Mouse (Mus musculus) ES-E14 (cell line): ENCODE results near the gene Cracr2b.

ENCODE experiments used
- CHD2 ChIP-seq: IDR thresholded peaks from 2 replicates; pipeline ENCODE4 v1.6.1; 2014; ENCODE audit warnings: mild to moderate bottlenecking, low read depth, low read length, inconsistent platforms
- HCFC1 ChIP-seq: IDR thresholded peaks from 2 replicates; pipeline ENCODE4 v1.6.1; 2012; ENCODE audit warnings: low read length, inconsistent platforms, borderline replicate concordance; ENCODE audit not compliant: insufficient read depth
- MAFK ChIP-seq: IDR thresholded peaks from 2 replicates; pipeline ENCODE4 v1.6.1; 2014; ENCODE audit warnings: mild to moderate bottlenecking, low read depth, low read length, inconsistent platforms; ENCODE audit not compliant: insufficient read depth
- ZC3H11A ChIP-seq: IDR thresholded peaks from 2 replicates; pipeline ENCODE4 v1.6.1; 2012; ENCODE audit warnings: low read depth, mild to moderate bottlenecking, inconsistent platforms, low read length, borderline replicate concordance
- ZNF384 ChIP-seq: IDR thresholded peaks from 2 replicates; pipeline ENCODE4 v1.6.1; 2012; ENCODE audit warnings: low read depth, low read length, inconsistent platforms

DNA sequence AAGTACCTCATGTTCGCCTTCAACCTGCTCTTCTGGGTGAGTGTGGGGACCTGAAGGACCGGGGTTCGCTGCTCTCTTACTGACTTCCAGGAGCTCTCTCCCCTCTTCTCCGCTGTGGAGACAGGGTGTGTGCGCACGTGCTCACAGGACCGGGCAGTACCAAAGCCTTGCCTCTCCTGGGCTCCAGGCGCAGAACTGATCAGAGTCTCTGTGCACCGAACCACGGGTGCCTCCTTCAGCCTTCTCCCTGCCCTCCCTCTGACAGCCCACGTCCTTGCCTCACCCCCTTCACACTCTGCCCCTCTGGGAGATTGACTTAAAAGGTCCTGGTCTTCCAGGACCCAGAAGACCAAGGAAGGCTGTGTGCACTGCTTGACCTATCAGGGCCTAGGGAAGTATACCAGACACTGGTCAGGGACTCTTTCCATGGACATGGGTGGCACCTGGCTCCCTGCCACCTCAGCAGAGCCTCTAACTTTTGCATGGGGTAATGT is 21.7 kb downstream of the Cracr2b start:
- TF ChIP-seq MAFK (no peak), CHD2 (no peak), ZNF384 (no peak), HCFC1 (no peak), ZC3H11A (no peak)
